Mouse (Mus musculus) heart, embryonic 13.5 days (tissue): ENCODE data around the gene Tgtp1. TPM values are rescaled to one million over a fixed set of nuclear protein-coding genes. Genes with fewer than 3 reads are reported as not detected.
"Not testable (repeated sequence)": the region's sequence is repeated elsewhere in the genome, so short reads cannot be mapped to it uniquely, and the experiment has no call there.

Experiments used
- ATAC-seq: fragments of 200-750 bp; cut with Nextera tagmentation; 2 replicates; pipeline ENCODE4 v1.8.0; 2017; ENCODE audit warnings: moderate TSS enrichment; ENCODE audit not compliant: insufficient number of reproducible peaks, low FRiP score, low TSS enrichment; ENCODE audit errors: extremely low read depth
- H3K27ac ChIP-seq: fragments of 300-500 bp; sonication (generic); replicated peaks from 2 replicates; pipeline ENCODE4 v1.5.1; 2015; ENCODE audit warnings: moderate library complexity, mild to moderate bottlenecking, inconsistent platforms
- H3K27me3 ChIP-seq: fragments of 300-500 bp; sonication (generic); replicated peaks from 2 replicates; pipeline ENCODE4 v1.6.1; 2015; ENCODE audit warnings: mild to moderate bottlenecking, inconsistent platforms
- H3K36me3 ChIP-seq: fragments of 300-500 bp; sonication (generic); 2 replicates; pipeline ENCODE4 v1.6.1; 2015; ENCODE audit warnings: mild to moderate bottlenecking, inconsistent platforms
- H3K4me1 ChIP-seq: fragments of 300-500 bp; sonication (generic); 2 replicates; pipeline ENCODE4 v1.6.1; 2015; ENCODE audit warnings: inconsistent platforms
- H3K4me2 ChIP-seq: fragments of 300-500 bp; sonication (generic); 2 replicates; pipeline ENCODE4 v1.6.1; 2015; ENCODE audit warnings: inconsistent platforms, mild to moderate bottlenecking, moderate library complexity
- H3K4me3 ChIP-seq: fragments of 300-500 bp; sonication (generic); 2 replicates; pipeline ENCODE4 v1.5.1; 2015; ENCODE audit warnings: moderate library complexity, mild to moderate bottlenecking, inconsistent platforms
- H3K9ac ChIP-seq: fragments of 300-500 bp; sonication (generic); 2 replicates; pipeline ENCODE4 v1.6.1; 2015; ENCODE audit warnings: inconsistent platforms, mild to moderate bottlenecking, moderate library complexity
- H3K9me3 ChIP-seq: fragments of 300-500 bp; sonication (generic); 2 replicates; pipeline ENCODE4 v1.6.1; 2016; ENCODE audit warnings: inconsistent platforms
- WGBS: fragments of 180-500 bp; shearing (Covaris S2); methylation state at CpG from one replicate; pipeline ENCODE4 v1.1.7; 2015; ENCODE audit warnings: mixed read lengths; 5-methylcytosine and 5-hydroxymethylcytosine counted together
- polyA plus RNA-seq: library from polyadenylated mRNA; unstranded; fragments of >200 nt; fragmentation: Nextera tagmentation; extraction: Ambion mirVana; gene quantifications from 2 replicates; pipeline ENCODE4 v1.2.1, GENCODE M21; 2015

The Tgtp1 gene
- polyA plus RNA-seq, 1 experiment from 2014 or later, result 0.16 TPM

GRCm38 (mm10) chr11:48978240-48978939 is 15.6 kb downstream of the Tgtp1 start, which contains the start of gene Olfr56:
Gene Olfr56, plus strand, starts transcription at chr11:48978889.
- not testable (repeated sequence) for H3K9ac ChIP-seq, H3K36me3 ChIP-seq, H3K4me1 ChIP-seq, H3K4me3 ChIP-seq, H3K27ac ChIP-seq, H3K9me3 ChIP-seq, ATAC-seq, H3K4me2 ChIP-seq, H3K27me3 ChIP-seq
- WGBS, result no CpG with 5 or more reads among the region's 1 CpGs

DNA sequence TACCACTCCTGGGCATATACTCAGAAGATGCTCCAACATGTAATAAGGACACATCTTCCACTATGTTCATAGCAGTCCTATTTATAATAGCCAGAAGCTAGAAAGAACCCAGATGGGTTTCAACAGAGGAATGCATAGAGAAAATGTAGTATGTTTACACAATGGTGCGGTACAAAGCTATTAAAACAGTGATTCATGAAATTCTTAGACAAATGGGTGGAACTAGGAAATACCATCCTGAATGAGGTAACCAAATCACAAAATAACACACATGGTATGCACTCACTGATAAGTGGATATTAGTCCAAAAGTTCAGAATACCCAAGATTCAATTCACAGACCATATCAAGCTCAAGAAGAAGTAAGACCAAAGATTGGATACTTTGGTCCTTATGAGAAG is 19.3 kb downstream of the Tgtp1 start:
- H3K4me1 ChIP-seq, H3K4me2 ChIP-seq, H3K36me3 ChIP-seq, H3K9me3 ChIP-seq, H3K4me3 ChIP-seq, ATAC-seq, H3K9ac ChIP-seq, H3K27me3 ChIP-seq, H3K27ac ChIP-seq: not testable (repeated sequence)
- WGBS, result no CpG with 5 or more reads among the region's 1 CpGs

- H3K36me3 ChIP-seq, H3K27me3 ChIP-seq, H3K4me2 ChIP-seq: not testable (repeated sequence)
Observed at GRCm38 (mm10) chr11:48946090-48946489, 47.9 kb downstream of the Tgtp1 start, which contains the start of gene Psme2b. Gene Psme2b, minus strand, starts transcription at chr11:48946190.

GRCm38 (mm10) chr11:48939286-48939685 is 54.7 kb downstream of the Tgtp1 start:
- not testable (repeated sequence) for ATAC-seq, H3K27ac ChIP-seq, H3K9ac ChIP-seq, H3K27me3 ChIP-seq, H3K36me3 ChIP-seq, H3K4me1 ChIP-seq, H3K4me3 ChIP-seq, H3K9me3 ChIP-seq, H3K4me2 ChIP-seq

More at GRCm38 (mm10) chr11:48946090-48946489, 47.9 kb downstream of the Tgtp1 start, which contains the start of gene Psme2b:
- not testable (repeated sequence) for ATAC-seq, H3K9me3 ChIP-seq, H3K4me3 ChIP-seq, H3K4me1 ChIP-seq, H3K27ac ChIP-seq, H3K9ac ChIP-seq
- WGBS, result 87% methylated on average over 6 of the region's 6 CpGs

Other genes with a start within 250 kb of the Tgtp1 start
- gene Rack1, start 193.8 kb downstream of the Tgtp1 start, polyA plus RNA-seq, result 444 and 458 TPM in 2 replicates
- 3.2 TPM in 2 replicates for gene Trim41, start 176.8 kb downstream of the Tgtp1 start, polyA plus RNA-seq
- gene Trim7, start 168.0 kb downstream of the Tgtp1 start, polyA plus RNA-seq, result 0.56 and 0.88 TPM in 2 replicates
- 0.53 and 1.2 TPM in 2 replicates for gene Gm12184, start 167.5 kb downstream of the Tgtp1 start, polyA plus RNA-seq
- 8.4 and 10.6 TPM in 2 replicates for gene Irgm1, start 122.5 kb downstream of the Tgtp1 start, polyA plus RNA-seq
- gene Gm5431, start 92.0 kb downstream of the Tgtp1 start, polyA plus RNA-seq, result 0.17 and 0.22 TPM in 2 replicates
- 1.6 and 3.6 TPM in 2 replicates for gene Psme2b, start 48.0 kb downstream of the Tgtp1 start, polyA plus RNA-seq
- gene Olfr56, start 15.3 kb downstream of the Tgtp1 start, polyA plus RNA-seq, result 0.05 TPM in 1 of 2 replicates, not detected in the other
- 0.28 and 0.32 TPM in 2 replicates for gene 9930111J21Rik1, start 14.8 kb downstream of the Tgtp1 start, polyA plus RNA-seq
- gene Gm12185, start 1.9 kb downstream of the Tgtp1 start, polyA plus RNA-seq, result 0.03 TPM in 1 of 2 replicates, not detected in the other
- 0.13 and 0.78 TPM in 2 replicates for gene 9930111J21Rik2, start 57.1 kb upstream of the Tgtp1 start, polyA plus RNA-seq
- 0.11 and 0.27 TPM in 2 replicates for gene Tgtp2, start 70.0 kb upstream of the Tgtp1 start, polyA plus RNA-seq
- gene Ifi47, start 82.4 kb upstream of the Tgtp1 start, polyA plus RNA-seq, result 1.3 and 1.4 TPM in 2 replicates
- gene Olfr1396, start 120.7 kb upstream of the Tgtp1 start, polyA plus RNA-seq, result not detected in 2 replicates
- gene Olfr1395, start 148.1 kb upstream of the Tgtp1 start, polyA plus RNA-seq, result not detected in 2 replicates
- gene Olfr1394, start 160.2 kb upstream of the Tgtp1 start, polyA plus RNA-seq, result not detected in 2 replicates
- gene Btnl9, start 193.0 kb upstream of the Tgtp1 start, polyA plus RNA-seq, result 2.8 and 3.0 TPM in 2 replicates
- 24.9 and 26.3 TPM in 2 replicates for gene Zfp62, start 209.1 kb upstream of the Tgtp1 start, polyA plus RNA-seq